In the genomic region with DNA sequence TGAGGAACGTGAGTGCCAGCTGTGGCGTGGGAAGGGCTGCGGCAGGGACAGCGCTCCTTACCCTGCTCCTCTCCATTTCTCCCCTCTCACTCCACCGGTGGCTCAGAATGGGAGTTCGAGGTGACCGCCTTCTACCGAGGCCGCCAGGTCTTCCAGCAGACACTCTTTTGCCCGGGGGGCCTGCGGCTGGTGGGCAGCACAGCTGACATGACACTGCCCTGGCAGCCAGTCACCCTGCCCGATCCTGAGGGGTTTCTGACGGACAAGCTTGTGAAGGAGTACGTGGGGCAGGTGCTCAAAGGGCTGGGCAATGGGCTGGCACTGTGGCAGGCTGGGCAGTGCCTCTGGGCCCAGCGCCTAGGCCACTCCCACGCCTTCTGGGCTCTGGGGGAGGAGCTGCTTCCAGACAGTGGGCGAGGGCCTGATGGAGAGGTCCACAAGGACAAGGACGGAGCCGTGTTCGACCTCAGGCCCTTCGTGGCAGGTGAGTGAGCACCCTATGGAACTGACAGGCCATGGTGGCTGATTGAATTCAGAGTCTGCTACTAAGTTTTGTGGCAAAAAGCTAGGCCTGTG, we compare ENCODE assay signal across 10 mouse cellular contexts. TPM values are rescaled to one million over a fixed set of nuclear protein-coding genes. Genes with fewer than 3 reads are reported as not detected.
DNase-seq lines count a peak whose midpoint lies in the region; ATAC-seq and TF ChIP-seq lines count a peak whose summit lies in the region.
"Had no signal": no experiment of that assay in that cellular context is flagged by ENCODE, and none has a peak within 500 bp of the region (broad histone marks: within the 10 kb centered on the region; RNA-seq: fewer than 3 reads in every experiment).

No protein-coding gene starts in this region.

- TF ChIP-seq CTCF in hindbrain, postnatal 0 days (IDR thresholded peaks at IDR 0.05; ENCODE audit: low read depth), result no peak

- H3K4me2 ChIP-seq in hindbrain, postnatal 0 days (ENCODE audit: low read depth, low read length), result no peak overlapping the region
- no peak overlapping the region for H3K4me2 ChIP-seq in liver, embryonic 13.5 days

- peaks cover 35% of the 10 kb centered on the region for H3K4me1 ChIP-seq in hindbrain, embryonic 10.5 days (replicated peaks)
- H3K4me1 ChIP-seq in hindbrain, postnatal 0 days (ENCODE audit: insufficient read depth, low read length), result peaks cover 5% of the 10 kb centered on the region; the same call in 1 of the 2 replicates
- H3K4me1 ChIP-seq in megakaryocyte, embryonic 14.5 days, result peaks cover 86% of the 10 kb centered on the region
- peaks cover 57% of the 10 kb centered on the region for H3K4me1 ChIP-seq in liver, embryonic 13.5 days (replicated peaks)

- DNase-seq in adrenal gland, postnatal 10 days, result peak; percentile 46
- no peak for DNase-seq in adrenal gland, adult 8-10 months
- DNase-seq in hindbrain, embryonic 10.5 days (ENCODE audit: low spot score), result no peak
- no peak for DNase-seq in hindbrain, postnatal 0 days (ENCODE audit: low spot score)
- no peak for DNase-seq in liver, embryonic 13.5 days
- DNase-seq in gastrocnemius, adult 8-10 months (ENCODE audit: low spot score in 2 of 2), result no peak
- DNase-seq: heart, postnatal 10 days; kidney, adult 11 months had no signal

- peaks cover 70% of the 10 kb centered on the region for H3K36me3 ChIP-seq in hindbrain, embryonic 10.5 days
- H3K36me3 ChIP-seq in hindbrain, postnatal 0 days (ENCODE audit: insufficient read depth, low read length), result peaks cover 49% of the 10 kb centered on the region
- H3K36me3 ChIP-seq in megakaryocyte, embryonic 14.5 days (replicated peaks; ENCODE audit: low read length), result peaks cover 72% of the 10 kb centered on the region
- H3K36me3 ChIP-seq in liver, embryonic 13.5 days, result peaks cover 65% of the 10 kb centered on the region

- H3K4me3 ChIP-seq in hindbrain, embryonic 10.5 days, result peak overlapping the region; percentile 10; the same call in 1 of the 2 replicates
- no peak overlapping the region for H3K4me3 ChIP-seq in hindbrain, postnatal 0 days (ENCODE audit: low read length)
- H3K4me3 ChIP-seq in megakaryocyte, embryonic 14.5 days (replicated peaks), result peak overlapping the region; percentile 84
- no peak overlapping the region for H3K4me3 ChIP-seq in liver, embryonic 13.5 days (replicated peaks)

- H3K9ac ChIP-seq in hindbrain, postnatal 0 days (replicated peaks; ENCODE audit: low read length), result no peak overlapping the region
- 0 out of 2 replicates have a peak overlapping the region, but pooled peaks have one; percentile 43 for H3K9ac ChIP-seq in liver, embryonic 13.5 days

- H3K27ac ChIP-seq in hindbrain, embryonic 10.5 days, result no peak overlapping the region
- no peak overlapping the region for H3K27ac ChIP-seq in hindbrain, postnatal 0 days
- peak overlapping the region; percentile 34; the same call in 1 of the 2 replicates for H3K27ac ChIP-seq in liver, embryonic 13.5 days

- 88% methylated on average over 21 of the region's 21 CpGs for WGBS in hindbrain, embryonic 10.5 days
- WGBS in hindbrain, postnatal 0 days, result 78% methylated on average over 21 of the region's 21 CpGs
- WGBS in liver, embryonic 13.5 days (ENCODE audit: insufficient replicate concordance), result 84% methylated on average over 21 of the region's 21 CpGs

- no peaks in the 10 kb centered on the region for H3K27me3 ChIP-seq in hindbrain, embryonic 10.5 days (ENCODE audit: insufficient read depth, poor library complexity, severe bottlenecking)
- no peaks in the 10 kb centered on the region for H3K27me3 ChIP-seq in hindbrain, postnatal 0 days (ENCODE audit: insufficient read depth, low read length)
- H3K27me3 ChIP-seq in megakaryocyte, embryonic 14.5 days (replicated peaks), result no peaks in the 10 kb centered on the region
- H3K27me3 ChIP-seq in liver, embryonic 13.5 days, result no peaks in the 10 kb centered on the region

- ATAC-seq in hindbrain, postnatal 0 days, result no peak
- no peak for ATAC-seq in megakaryocyte, adult 5-6 weeks (ENCODE audit: poor library complexity, severe bottlenecking)
- no peak for ATAC-seq in liver, embryonic 13.5 days (ENCODE audit: low read depth)

- H3K9me3 ChIP-seq in hindbrain, embryonic 10.5 days, result no peaks in the 10 kb centered on the region
- H3K9me3 ChIP-seq in hindbrain, postnatal 0 days (ENCODE audit: low read length), result no peaks in the 10 kb centered on the region
- no peaks in the 10 kb centered on the region for H3K9me3 ChIP-seq in megakaryocyte, embryonic 14.5 days
- H3K9me3 ChIP-seq in liver, embryonic 13.5 days (replicated peaks), result no peaks in the 10 kb centered on the region

RNA-seq across cellular contexts. Expression of gene Bcl2l12, which starts 2.1 kb away (rescaled TPM):
- total RNA-seq in adrenal gland, postnatal 10 days (2021), result 10 to 100 TPM; 15.8 to 16.2 TPM
- total RNA-seq in adrenal gland, adult 8-10 months (2022), result 10 to 100 TPM; 15.9 to 34.1 (median 22.1) TPM
- polyA plus RNA-seq in hindbrain, embryonic 10.5 days (2016; fragmentation: Nextera tagmentation; extraction: Ambion mirVana), result 69.6 and 73.9 TPM in 2 replicates
- 7.2 and 15.0 TPM in 2 replicates for total RNA-seq in hindbrain, postnatal 0 days (2014; rRNA removed)
- 13.0 and 13.6 TPM in 2 replicates for polyA plus RNA-seq in hindbrain, postnatal 0 days (2015; fragmentation: Nextera tagmentation; extraction: Ambion mirVana)
- 44.7 and 73.7 TPM in 2 replicates for polyA plus RNA-seq in megakaryocyte, embryonic 14.5 days (2012; ENCODE audit: insufficient read depth, low replicate concordance)
- 16.8 and 18.7 TPM in 2 replicates for total RNA-seq in megakaryocyte, adult 5-6 weeks (2015)
- total RNA-seq in megakaryocyte, adult 5-6 weeks (2017), result 14.1 and 17.7 TPM in 2 replicates
- polyA plus RNA-seq in liver, embryonic 13.5 days (2015; fragmentation: Nextera tagmentation; extraction: Ambion mirVana), result 18.2 and 20.1 TPM in 2 replicates
- 10 to 100 TPM in 1 of 4 experiments, 1 to 10 TPM in 3; 8.2 to 13.0 (median 9.4) TPM for total RNA-seq in gastrocnemius, adult 8-10 months (2022)

RNA-seq across cellular contexts. Expression of gene Irf3, which starts 3.2 kb away (rescaled TPM):
- total RNA-seq in adrenal gland, postnatal 10 days (2021), result 10 to 100 TPM; 80.3 to 89.6 TPM
- total RNA-seq in adrenal gland, adult 8-10 months (2022), result 100 to 1,000 TPM; 118 to 180 (median 144) TPM
- 76.7 and 78.1 TPM in 2 replicates for polyA plus RNA-seq in hindbrain, embryonic 10.5 days (2016; fragmentation: Nextera tagmentation; extraction: Ambion mirVana)
- 42.2 and 48.6 TPM in 2 replicates for total RNA-seq in hindbrain, postnatal 0 days (2014; rRNA removed)
- 31.5 and 33.7 TPM in 2 replicates for polyA plus RNA-seq in hindbrain, postnatal 0 days (2015; fragmentation: Nextera tagmentation; extraction: Ambion mirVana)
- polyA plus RNA-seq in megakaryocyte, embryonic 14.5 days (2012; ENCODE audit: insufficient read depth, low replicate concordance), result 44.2 and 87.0 TPM in 2 replicates
- total RNA-seq in megakaryocyte, adult 5-6 weeks (2015), result 60.8 and 76.8 TPM in 2 replicates
- 84.8 and 89.4 TPM in 2 replicates for total RNA-seq in megakaryocyte, adult 5-6 weeks (2017)
- polyA plus RNA-seq in liver, embryonic 13.5 days (2015; fragmentation: Nextera tagmentation; extraction: Ambion mirVana), result 41.0 and 42.4 TPM in 2 replicates
- 10 to 100 TPM; 13.5 to 22.2 (median 17.9) TPM for total RNA-seq in gastrocnemius, adult 8-10 months (2022)

RNA-seq across cellular contexts. Expression of gene Prmt1, which starts 14.3 kb away (rescaled TPM):
- 100 to 1,000 TPM; 254 to 258 TPM for total RNA-seq in adrenal gland, postnatal 10 days (2021)
- 100 to 1,000 TPM; 221 to 296 (median 243) TPM for total RNA-seq in adrenal gland, adult 8-10 months (2022)
- polyA plus RNA-seq in hindbrain, embryonic 10.5 days (2016; fragmentation: Nextera tagmentation; extraction: Ambion mirVana), result 843 and 861 TPM in 2 replicates
- total RNA-seq in hindbrain, postnatal 0 days (2014; rRNA removed), result 215 and 251 TPM in 2 replicates
- polyA plus RNA-seq in hindbrain, postnatal 0 days (2015; fragmentation: Nextera tagmentation; extraction: Ambion mirVana), result 470 and 531 TPM in 2 replicates
- 7.0 and 74.9 TPM in 2 replicates for polyA plus RNA-seq in megakaryocyte, embryonic 14.5 days (2012; ENCODE audit: insufficient read depth, low replicate concordance)
- total RNA-seq in megakaryocyte, adult 5-6 weeks (2015), result 48.4 and 55.7 TPM in 2 replicates
- 40.0 and 42.9 TPM in 2 replicates for total RNA-seq in megakaryocyte, adult 5-6 weeks (2017)
- 214 and 220 TPM in 2 replicates for polyA plus RNA-seq in liver, embryonic 13.5 days (2015; fragmentation: Nextera tagmentation; extraction: Ambion mirVana)
- 100 to 1,000 TPM; 144 to 162 (median 152) TPM for total RNA-seq in gastrocnemius, adult 8-10 months (2022)

RNA-seq across cellular contexts. Expression of gene Scaf1, which starts 15.5 kb away (rescaled TPM):
- 10 to 100 TPM; 69.6 to 81.1 TPM for total RNA-seq in adrenal gland, postnatal 10 days (2021)
- total RNA-seq in adrenal gland, adult 8-10 months (2022), result 100 to 1,000 TPM in 2 of 4 experiments, 10 to 100 TPM in 2; 88.5 to 120 (median 101) TPM
- 44.0 and 49.9 TPM in 2 replicates for polyA plus RNA-seq in hindbrain, embryonic 10.5 days (2016; fragmentation: Nextera tagmentation; extraction: Ambion mirVana)
- total RNA-seq in hindbrain, postnatal 0 days (2014; rRNA removed), result 76.7 and 77.7 TPM in 2 replicates
- polyA plus RNA-seq in hindbrain, postnatal 0 days (2015; fragmentation: Nextera tagmentation; extraction: Ambion mirVana), result 40.7 and 45.6 TPM in 2 replicates
- polyA plus RNA-seq in megakaryocyte, embryonic 14.5 days (2012; ENCODE audit: insufficient read depth, low replicate concordance), result 219 and 387 TPM in 2 replicates
- total RNA-seq in megakaryocyte, adult 5-6 weeks (2015), result 22.2 and 23.0 TPM in 2 replicates
- total RNA-seq in megakaryocyte, adult 5-6 weeks (2017), result 9.6 and 12.2 TPM in 2 replicates
- 10.4 and 11.8 TPM in 2 replicates for polyA plus RNA-seq in liver, embryonic 13.5 days (2015; fragmentation: Nextera tagmentation; extraction: Ambion mirVana)
- 10 to 100 TPM; 43.2 to 50.7 (median 48.4) TPM for total RNA-seq in gastrocnemius, adult 8-10 months (2022)

RNA-seq across cellular contexts. Expression of gene Rras, which starts 17.1 kb away (rescaled TPM):
- 10 to 100 TPM; 57.6 to 60.2 TPM for total RNA-seq in adrenal gland, postnatal 10 days (2021)
- 100 to 1,000 TPM in 3 of 4 experiments, 10 to 100 TPM in 1; 89.6 to 138 (median 129) TPM for total RNA-seq in adrenal gland, adult 8-10 months (2022)
- 24.4 and 24.8 TPM in 2 replicates for polyA plus RNA-seq in hindbrain, embryonic 10.5 days (2016; fragmentation: Nextera tagmentation; extraction: Ambion mirVana)
- 8.4 and 18.6 TPM in 2 replicates for total RNA-seq in hindbrain, postnatal 0 days (2014; rRNA removed)
- polyA plus RNA-seq in hindbrain, postnatal 0 days (2015; fragmentation: Nextera tagmentation; extraction: Ambion mirVana), result 15.8 and 16.9 TPM in 2 replicates
- polyA plus RNA-seq in megakaryocyte, embryonic 14.5 days (2012; ENCODE audit: insufficient read depth, low replicate concordance), result 26.5 and 83.1 TPM in 2 replicates
- 77.1 and 78.6 TPM in 2 replicates for total RNA-seq in megakaryocyte, adult 5-6 weeks (2015)
- 12.7 and 14.1 TPM in 2 replicates for total RNA-seq in megakaryocyte, adult 5-6 weeks (2017)
- 14.4 and 15.0 TPM in 2 replicates for polyA plus RNA-seq in liver, embryonic 13.5 days (2015; fragmentation: Nextera tagmentation; extraction: Ambion mirVana)
- 10 to 100 TPM; 20.1 to 25.7 (median 21.3) TPM for total RNA-seq in gastrocnemius, adult 8-10 months (2022)

Comparison
In these comparisons a context has a peak if more than half of its experiments do, and no peak if none do; other contexts are left out.
1. H3K4me3 ChIP-seq: peak in hindbrain, embryonic 10.5 days (single experiment) and megakaryocyte, embryonic 14.5 days (single experiment); none in hindbrain, postnatal 0 days (single experiment) and liver, embryonic 13.5 days (single experiment).